Mouse (Mus musculus): ENCODE results near the gene Abcb8. TPM values are rescaled to one million over a fixed set of nuclear protein-coding genes. Genes with fewer than 3 reads are reported as not detected.
A peak's percentile ranks its signal among the peaks of the same experiment; 100 is the strongest.

Abcb8 gene
- 11.5 and 32.2 TPM in 2 replicates for total RNA-seq (2017)

- ATAC-seq (replicated peaks; ENCODE audit: low read depth, poor library complexity, severe bottlenecking): peak; percentile 65
These were observed at the start of gene Abcb8 for GRCm38 (mm10) chr5:24393392-24393997. Gene Abcb8, plus strand, starts transcription at chr5:24393663.

- ATAC-seq (replicated peaks; ENCODE audit: low read depth, poor library complexity, severe bottlenecking): peak; percentile 50
These were observed 49.5 kb upstream of the Abcb8 start for GRCm38 (mm10) chr5:24343977-24344436.

DNA sequence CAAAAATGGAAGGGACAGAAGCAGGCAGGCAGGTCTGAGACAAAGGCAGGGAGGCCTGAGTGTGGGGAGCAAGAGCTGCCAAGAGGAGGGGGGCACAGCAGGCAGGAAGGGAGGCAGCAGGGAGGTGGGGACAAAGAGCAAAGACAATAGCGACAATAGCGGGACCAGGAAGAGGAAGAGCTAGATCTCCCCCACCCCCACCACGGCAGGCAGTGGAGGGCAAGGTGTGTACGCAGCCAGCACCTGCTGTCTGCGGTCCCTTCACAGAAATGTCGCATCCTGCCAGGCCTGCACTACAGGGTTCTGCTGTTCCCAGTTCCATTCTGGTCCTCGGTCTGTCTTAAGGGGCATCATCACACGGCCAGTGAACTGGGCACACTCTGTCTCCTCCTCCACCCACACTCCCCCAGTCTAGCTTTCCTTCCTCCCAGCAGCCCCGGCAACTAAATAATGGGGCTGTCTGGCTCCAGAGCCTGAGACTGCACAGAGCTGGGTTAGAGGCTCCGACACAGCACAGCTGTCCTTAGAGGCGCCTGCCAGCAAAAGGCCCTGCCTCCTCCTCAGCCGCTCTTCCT lies 48.9 kb upstream of the Abcb8 start:
- ATAC-seq (replicated peaks; ENCODE audit: low read depth, poor library complexity, severe bottlenecking): peak; percentile 2; the same call in 1 of the 2 replicates

DNA sequence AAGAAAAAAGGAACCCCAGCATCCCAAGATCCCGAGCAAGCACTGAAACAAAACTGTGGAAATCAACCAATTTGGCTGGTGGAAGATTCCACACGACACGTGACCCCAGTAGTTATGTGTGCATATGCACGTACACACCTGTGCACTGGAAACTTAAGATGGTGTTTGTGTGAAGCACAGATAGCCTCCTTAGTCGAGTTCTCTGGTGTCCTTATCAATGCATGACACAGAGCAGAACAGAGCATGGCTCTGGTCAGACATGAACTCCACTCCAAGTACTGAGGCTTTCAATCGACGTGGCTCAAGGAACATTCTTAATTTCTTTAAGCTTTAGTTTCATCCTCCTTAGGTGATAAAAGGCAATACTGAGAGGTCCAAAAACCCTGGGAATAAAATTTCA lies 47.1 kb upstream of the Abcb8 start:
- no peak for ATAC-seq (replicated peaks; ENCODE audit: low read depth, poor library complexity, severe bottlenecking)

DNA sequence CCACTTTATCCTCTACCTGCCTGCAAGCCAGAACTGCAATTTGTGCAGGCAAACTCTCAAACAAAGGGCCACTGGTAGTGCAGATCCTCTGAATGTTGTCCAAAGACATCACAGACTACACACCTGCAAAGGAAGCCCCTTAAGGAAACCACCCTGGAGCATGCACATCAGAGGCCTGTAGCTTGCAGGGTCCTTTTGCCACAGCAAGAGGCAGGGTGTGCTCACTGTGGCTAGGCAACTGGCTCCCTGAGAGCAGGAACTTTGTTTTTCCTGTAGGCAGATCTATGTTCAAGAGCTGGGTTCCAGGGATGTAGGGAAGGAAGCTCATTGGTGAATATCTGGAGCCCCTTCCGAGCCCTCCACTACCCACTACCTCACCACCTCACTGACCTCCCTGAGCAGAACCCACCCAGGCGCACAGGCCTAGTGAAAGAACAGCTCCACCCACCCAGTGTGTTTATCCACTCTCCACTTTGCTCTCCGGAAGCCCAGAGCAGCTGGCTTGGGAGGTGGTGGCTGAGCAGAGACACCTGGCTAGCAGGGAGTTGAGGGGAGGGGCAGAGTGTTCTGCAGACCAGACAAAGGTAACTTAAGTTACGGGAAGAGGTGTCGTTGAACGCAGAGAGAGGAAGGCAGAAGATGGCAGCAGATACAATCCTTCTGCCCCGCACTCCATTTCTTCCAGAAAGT lies 46.1 kb upstream of the Abcb8 start:
- ATAC-seq (replicated peaks; ENCODE audit: low read depth, poor library complexity, severe bottlenecking): no peak

DNA sequence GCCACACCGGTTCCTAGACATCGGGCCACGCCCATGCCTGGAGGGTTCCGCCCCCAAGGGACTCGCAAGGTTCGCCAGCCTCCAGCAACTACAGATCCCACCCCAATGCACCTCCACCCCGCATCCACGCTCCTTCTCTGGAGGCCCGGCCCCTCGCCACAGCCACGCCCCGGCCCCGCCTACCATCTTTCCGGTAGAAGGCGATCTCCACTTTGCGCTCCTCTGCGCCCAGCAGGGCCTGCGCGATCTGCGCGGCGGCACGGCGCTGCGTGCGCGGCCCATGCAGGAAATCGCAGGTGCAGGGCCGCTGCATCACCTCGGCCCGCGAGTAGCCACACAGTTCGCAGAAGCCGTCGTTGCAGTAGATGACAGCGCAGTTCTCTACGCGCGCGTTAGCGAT lies 45.3 kb upstream of the Abcb8 start:
- peak; percentile 78 for ATAC-seq (replicated peaks; ENCODE audit: low read depth, poor library complexity, severe bottlenecking)

- ATAC-seq (replicated peaks; ENCODE audit: low read depth, poor library complexity, severe bottlenecking): no peak
These were observed 44.9 kb upstream of the Abcb8 start for GRCm38 (mm10) chr5:24348546-24348945.

DNA sequence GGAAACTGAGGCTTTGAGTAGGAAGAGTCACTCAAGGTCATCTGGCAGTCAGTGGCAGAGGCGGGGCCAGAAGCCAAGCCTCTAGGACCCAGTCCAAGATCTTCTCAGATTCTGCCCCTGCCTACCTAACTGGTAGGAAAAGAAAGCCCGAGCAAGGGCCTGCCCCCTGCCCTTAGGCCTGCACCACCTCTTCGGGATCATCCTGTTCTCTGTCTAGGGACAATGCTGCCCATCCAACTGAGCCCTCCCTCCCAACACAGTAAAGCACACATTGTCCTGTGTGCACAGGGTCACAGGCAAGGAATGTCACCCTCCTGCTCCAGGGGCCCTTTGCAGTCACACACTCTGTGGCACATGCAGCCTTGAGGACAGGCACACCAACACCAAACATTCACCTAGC lies 43.4 kb upstream of the Abcb8 start:
- ATAC-seq (replicated peaks; ENCODE audit: low read depth, poor library complexity, severe bottlenecking): no peak

GRCm38 (mm10) chr5:24350531-24351250 lies 42.8 kb upstream of the Abcb8 start:
- no peak for ATAC-seq (replicated peaks; ENCODE audit: low read depth, poor library complexity, severe bottlenecking)

GRCm38 (mm10) chr5:24351278-24351677 lies 42.2 kb upstream of the Abcb8 start, which contains the start of gene Kcnh2:
Gene Kcnh2, minus strand, starts transcription at chr5:24351604.
- no peak for ATAC-seq (replicated peaks; ENCODE audit: low read depth, poor library complexity, severe bottlenecking)

DNA sequence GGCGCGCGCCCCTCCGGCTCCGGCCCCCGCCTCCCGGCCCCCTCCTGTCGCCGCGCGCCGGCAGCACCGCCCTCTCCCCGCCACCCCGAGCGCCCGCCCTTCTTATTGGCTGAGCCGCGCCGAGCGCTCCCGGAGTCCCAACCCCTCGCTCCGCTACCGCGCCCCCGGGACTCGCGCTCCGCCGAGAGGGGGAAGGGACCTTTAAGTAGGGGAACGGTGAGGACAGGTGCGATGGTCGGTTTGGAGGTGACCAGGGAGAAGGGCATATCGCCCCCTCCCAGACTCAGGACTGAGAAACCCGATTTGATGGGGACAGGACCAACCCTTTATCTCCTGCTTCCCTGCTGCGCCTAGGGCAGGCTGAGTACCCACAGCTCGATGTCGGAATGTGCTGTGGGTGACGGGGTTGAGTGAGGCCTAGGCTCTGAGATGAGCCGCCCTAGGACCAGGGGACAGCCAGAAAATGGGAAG lies 41.7 kb upstream of the Abcb8 start:
- peak; percentile 57 for ATAC-seq (replicated peaks; ENCODE audit: low read depth, poor library complexity, severe bottlenecking)

DNA sequence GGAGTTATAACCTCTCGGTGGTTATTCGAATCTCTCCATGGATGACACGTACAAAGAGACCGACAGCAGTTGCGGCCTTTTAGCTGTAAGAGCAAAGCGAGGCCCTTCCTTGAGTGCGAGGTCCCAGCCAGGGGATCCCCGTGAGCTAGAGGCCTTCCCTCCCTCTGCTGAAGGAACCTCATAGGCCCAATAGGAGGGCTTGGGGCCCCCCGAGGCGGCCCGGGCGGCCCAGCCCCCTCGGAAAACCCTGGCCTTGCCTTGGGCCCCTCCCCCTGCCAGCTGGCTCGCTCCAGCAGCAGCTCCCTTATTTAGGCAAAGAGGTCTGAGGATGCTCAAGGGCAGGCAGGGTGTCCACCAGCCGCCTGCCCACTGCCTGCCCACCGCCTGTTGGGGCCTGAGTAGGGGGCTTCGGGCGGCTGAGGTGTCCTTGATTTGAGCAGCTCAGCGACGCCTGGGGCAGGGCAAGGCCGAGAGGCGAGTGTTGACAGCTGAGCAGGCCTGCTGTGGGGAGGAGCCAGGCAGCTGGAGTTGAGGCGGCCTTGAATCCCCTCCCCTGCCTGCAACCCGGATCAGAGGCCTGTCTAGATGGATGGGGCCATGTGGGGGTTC lies 41.1 kb upstream of the Abcb8 start:
- no peak for ATAC-seq (replicated peaks; ENCODE audit: low read depth, poor library complexity, severe bottlenecking)

DNA sequence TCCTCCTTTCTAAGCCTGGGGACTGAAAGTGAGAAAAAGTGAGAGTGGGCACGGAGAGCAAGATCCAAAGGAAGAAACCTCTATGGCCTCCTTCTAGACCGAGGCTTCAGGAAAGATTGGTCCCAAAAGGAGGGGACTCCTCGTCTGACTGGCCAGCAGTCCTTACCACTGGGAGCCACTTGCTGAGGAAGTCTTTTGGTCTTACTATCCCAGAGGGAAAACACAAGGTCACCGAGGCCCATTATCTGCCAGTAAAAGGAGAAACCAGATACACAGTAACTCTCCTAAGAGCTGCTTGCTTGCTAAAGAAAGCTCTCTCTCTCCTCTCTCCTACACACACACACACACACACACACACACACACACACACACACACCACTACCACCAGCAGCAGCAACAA lies 40.1 kb upstream of the Abcb8 start:
- no peak for ATAC-seq (replicated peaks; ENCODE audit: low read depth, poor library complexity, severe bottlenecking)

- no peak for ATAC-seq (replicated peaks; ENCODE audit: low read depth, poor library complexity, severe bottlenecking)
These were observed 36.7 kb upstream of the Abcb8 start for GRCm38 (mm10) chr5:24356764-24357163.

- ATAC-seq (replicated peaks; ENCODE audit: low read depth, poor library complexity, severe bottlenecking): peak; percentile 91
These were observed 36.0 kb upstream of the Abcb8 start for GRCm38 (mm10) chr5:24357461-24357860.

DNA sequence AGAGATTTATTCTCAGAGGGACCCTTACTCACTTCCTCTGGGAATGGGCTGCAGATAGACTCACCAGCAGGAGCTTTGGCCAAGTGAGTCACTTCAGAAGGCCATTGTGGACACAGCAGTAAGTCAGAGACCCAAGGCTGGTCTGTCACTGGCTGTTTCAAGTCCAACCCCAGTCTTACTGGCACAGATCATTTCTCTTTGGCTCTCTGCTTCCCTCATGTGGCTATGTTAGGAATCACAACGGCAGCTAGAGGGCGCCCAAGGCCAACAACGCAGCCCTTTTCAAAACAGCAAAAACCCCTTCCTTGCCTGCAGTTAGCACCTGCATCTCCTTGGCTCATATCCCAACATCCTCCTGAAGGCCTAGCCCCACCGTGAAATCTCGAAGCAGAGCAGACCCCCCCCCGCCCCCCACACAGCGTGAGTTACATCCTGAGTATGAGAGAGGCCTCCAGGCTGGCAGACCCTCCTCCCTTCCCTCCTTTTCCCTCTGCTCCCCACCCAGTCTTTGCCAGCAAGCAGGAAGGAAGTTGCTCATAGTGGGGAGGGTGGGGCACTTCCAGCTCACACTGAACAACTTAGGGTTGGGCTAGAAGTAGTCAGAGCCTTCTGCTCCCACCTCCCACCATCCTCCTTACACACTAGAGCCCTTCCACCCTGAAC lies 32.5 kb upstream of the Abcb8 start:
- peak; percentile 77 for ATAC-seq (replicated peaks; ENCODE audit: low read depth, poor library complexity, severe bottlenecking)

DNA sequence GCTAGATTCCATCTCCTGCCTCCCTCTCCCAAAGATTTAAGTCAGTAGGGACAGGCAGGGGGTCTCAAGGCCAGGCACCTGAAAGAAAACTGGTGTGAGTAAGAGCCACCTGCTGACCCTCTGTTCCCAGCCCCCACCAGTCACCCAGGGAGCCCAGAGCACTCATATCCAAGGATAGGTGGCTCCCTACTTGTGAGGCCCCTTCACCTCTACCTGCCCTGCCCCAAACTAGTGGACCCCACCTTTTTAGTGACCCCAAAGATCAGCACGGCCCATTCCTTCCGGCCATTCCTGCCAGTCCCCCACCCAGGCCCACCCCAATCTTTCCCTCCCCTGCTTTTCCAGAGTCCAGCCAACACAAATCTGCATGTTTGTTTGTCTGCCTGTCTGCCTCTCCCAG lies 30.0 kb upstream of the Abcb8 start:
- ATAC-seq (replicated peaks; ENCODE audit: low read depth, poor library complexity, severe bottlenecking): no peak

GRCm38 (mm10) chr5:24364061-24364460 lies 29.4 kb upstream of the Abcb8 start:
- no peak for ATAC-seq (replicated peaks; ENCODE audit: low read depth, poor library complexity, severe bottlenecking)

DNA sequence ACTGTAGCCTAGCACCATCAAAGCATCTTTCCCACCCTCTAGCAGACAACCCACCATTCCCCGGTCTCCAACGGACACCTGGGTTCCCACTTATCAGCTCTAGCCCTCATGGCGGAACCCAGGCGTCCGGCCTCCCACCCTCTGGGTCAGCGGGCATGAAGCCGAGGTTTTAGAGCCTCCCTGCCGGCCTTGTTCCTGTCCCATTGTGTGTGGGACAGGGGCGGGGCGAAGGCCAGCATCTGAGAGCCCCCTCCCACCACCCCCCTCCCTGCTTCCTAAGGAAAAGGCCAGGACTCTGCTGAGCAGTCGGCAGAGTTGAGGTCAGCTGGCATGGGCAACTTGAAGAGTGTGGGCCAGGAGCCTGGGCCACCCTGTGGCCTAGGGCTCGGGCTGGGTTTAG lies 29.0 kb upstream of the Abcb8 start, which contains the start of gene Nos3:
TSS of gene Nos3 (plus strand) at position 303 of the 400 bp plus-strand sequence.
- ATAC-seq (replicated peaks; ENCODE audit: low read depth, poor library complexity, severe bottlenecking): no peak

DNA sequence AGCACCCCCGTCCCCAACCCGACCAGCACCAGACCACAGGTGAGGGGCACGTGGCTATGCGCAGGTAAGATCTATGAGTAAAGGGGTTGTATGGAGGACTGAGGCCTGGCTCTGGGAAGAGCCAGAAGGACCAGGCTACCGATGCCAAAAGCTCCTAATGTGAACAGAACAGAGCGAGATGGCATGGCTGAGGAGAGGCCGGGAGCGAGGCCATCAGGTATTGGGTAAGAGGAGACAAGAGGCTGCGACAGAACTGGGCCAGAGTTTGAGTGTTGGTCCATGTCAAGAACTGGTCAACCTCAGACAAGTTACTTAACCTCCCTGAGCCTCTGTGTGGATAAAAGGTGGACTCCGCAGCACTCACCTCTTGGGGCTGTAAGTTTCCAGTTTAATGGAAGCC lies 28.5 kb upstream of the Abcb8 start:
- no peak for ATAC-seq (replicated peaks; ENCODE audit: low read depth, poor library complexity, severe bottlenecking)
